Mouse (Mus musculus): ENCODE data around the gene Gm10337. TPM values are rescaled to one million over a fixed set of nuclear protein-coding genes. Genes with fewer than 3 reads are reported as not detected.

Gene Gm10337
- total and polyA plus RNA-seq, 3 experiments: not detected

DNA sequence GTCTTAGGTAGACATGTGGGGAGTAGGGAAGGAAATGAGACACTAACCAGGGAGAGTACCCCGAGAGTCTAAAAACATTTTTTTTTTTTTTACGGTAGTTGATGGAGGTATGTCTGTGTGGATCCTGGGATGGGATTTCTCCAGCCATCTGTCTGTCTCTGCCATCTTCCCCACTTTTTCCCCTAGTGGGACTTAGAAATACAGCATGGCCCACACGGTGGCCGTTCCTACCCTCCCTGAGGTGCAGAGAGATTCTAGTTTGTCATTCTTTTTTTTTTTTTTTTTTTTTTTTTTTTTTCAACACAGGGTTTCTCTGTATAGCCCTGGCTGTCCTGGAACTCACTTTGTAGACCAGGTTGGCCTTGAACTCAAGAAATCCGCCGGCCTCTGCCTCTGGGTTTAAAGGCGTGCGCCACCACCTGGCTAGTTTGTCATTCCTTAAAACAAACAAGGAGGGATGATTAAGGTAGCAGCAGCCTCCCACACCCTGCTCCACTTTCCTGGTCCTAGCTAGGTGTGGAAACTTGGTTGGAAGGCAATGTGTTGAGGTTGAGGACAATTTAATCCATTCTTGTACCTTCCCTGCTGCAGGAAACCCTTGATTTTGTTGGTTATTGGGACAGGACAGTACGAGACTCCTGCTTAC, 42.0 kb upstream of the Gm10337 start:
- Histone ChIP-seq H3K27ac (ENCODE audit: control insufficient read depth, low read depth, low read length) (peak overlapping the region; percentile 36; the same call in 1 of the 2 replicates), H3K27me3 (ENCODE audit: control insufficient read depth in 1 of 2, insufficient read depth in 2 of 2, low read length in 2 of 2) (no peaks in the 10 kb centered on the region), H3K4me3 (ENCODE audit: control insufficient read depth in 1 of 2, insufficient read depth in 1 of 2, low read depth in 2 of 2, low read length in 2 of 2) (no peak overlapping the region), H3K79me2 (ENCODE audit: control insufficient read depth, insufficient read depth, low read length, poor library complexity) (peaks cover 2% of the 10 kb centered on the region; the same call in 1 of the 2 replicates), H3K4me1 (ENCODE audit: control insufficient read depth in 1 of 2, insufficient read depth in 2 of 2, low read length in 2 of 2) (peaks cover 5 to 33% of the 10 kb centered on the region in 2 experiments), H3K36me3 (ENCODE audit: control insufficient read depth in 1 of 2, insufficient read depth in 2 of 2, low read length in 2 of 2) (peaks cover 0 to 26% of the 10 kb centered on the region in 2 experiments; a peak in 2 of 4 replicates), H3K9me3 (replicated peaks; ENCODE audit: insufficient read depth, low read length) (no peaks in the 10 kb centered on the region), H3K9ac (ENCODE audit: control insufficient read depth, low read depth, low read length, poor library complexity, severe bottlenecking) (peak overlapping the region; percentile 4; the same call in 1 of the 2 replicates)
- DNase-seq (ENCODE audit: low read depth, low spot score): no peak
- TF ChIP-seq ZNF384 (IDR thresholded peaks at IDR 0.05; ENCODE audit: low read depth, low read length) (peak; percentile 49), SIN3A (IDR thresholded peaks at IDR 0.05; ENCODE audit: low read length) (no peak)

DNA sequence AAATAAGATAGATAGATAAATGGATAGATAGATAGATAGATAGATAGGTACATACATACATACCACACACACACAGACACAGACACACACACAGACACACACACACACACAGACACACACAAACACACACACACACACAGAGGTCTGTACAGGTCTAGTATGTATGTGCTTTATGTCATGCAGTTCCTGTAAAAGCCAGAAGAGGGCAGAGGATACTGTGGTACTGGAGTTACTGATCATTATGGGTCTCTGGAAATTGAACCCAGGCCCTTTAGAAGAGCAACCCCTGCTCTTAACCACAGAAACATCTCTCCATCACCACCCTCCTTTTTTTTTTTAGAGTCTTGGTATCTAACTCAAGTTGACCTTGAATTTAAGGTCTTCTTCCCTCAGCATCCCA, 39.9 kb upstream of the Gm10337 start:
- peaks cover 0 to 13% of the 10 kb centered on the region in 2 experiments; a peak in 2 of 4 replicates for H3K36me3 ChIP-seq (ENCODE audit: control insufficient read depth in 1 of 2, insufficient read depth in 2 of 2, low read length in 2 of 2)

DNA sequence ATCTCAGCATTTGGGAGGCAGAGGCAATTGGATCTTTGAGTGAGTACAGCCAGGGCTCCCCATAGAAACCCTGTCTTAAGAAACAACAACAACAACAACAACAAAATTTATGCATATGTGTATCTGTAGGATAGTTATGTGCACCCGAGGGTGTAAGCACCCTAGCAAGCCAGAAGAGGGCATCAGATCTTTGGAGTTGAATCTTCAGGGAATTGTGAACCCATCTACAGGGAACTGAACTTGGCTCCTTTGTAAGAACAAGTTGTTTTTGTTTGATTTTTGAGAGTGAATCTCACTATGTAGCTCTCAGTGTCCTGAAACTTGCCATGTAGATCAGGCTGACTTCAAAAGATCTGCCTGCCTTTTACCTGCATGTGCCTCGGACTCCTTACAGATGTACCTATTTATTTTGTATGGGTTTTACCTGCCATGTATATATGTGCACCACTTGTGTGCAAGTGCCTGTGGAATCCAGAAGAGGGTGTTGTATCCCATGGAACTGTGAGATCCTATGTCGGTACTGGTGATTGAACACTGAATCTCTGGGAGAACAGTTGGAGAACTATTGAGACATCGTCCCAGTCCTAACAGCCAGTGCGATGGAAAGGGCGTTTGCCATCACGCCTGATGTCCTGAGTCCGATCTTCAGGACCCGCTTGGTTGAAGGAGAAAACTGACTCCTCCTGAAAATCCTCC, 34.7 kb upstream of the Gm10337 start:
- no peak overlapping the region for H3K4me3 ChIP-seq (ENCODE audit: control insufficient read depth in 1 of 2, insufficient read depth in 1 of 2, low read depth in 2 of 2, low read length in 2 of 2)
- H3K27me3 ChIP-seq (ENCODE audit: control insufficient read depth in 1 of 2, insufficient read depth in 2 of 2, low read length in 2 of 2): no peaks in the 10 kb centered on the region
- peaks cover 6 to 9% of the 10 kb centered on the region in 2 experiments; a peak in 2 of 4 replicates for H3K4me1 ChIP-seq (ENCODE audit: control insufficient read depth in 1 of 2, insufficient read depth in 2 of 2, low read length in 2 of 2)
- TF ChIP-seq CTCF (IDR thresholded peaks at IDR 0.05 in 2 of 3, conservative IDR thresholded peaks at IDR 0.05 in 1 of 3; ENCODE audit: control insufficient read depth in 1 of 3, insufficient read depth in 1 of 3, low read depth in 2 of 3, low read length in 3 of 3, poor library complexity in 1 of 3, severe bottlenecking in 1 of 3) (peak; percentile 25 to 33 (median 26); a peak in 1 of 6 replicates), ZC3H11A (IDR thresholded peaks at IDR 0.05; ENCODE audit: low read depth, low read length) (no peak)
- H3K79me2 ChIP-seq (ENCODE audit: control insufficient read depth, insufficient read depth, low read length, poor library complexity): peaks cover 27% of the 10 kb centered on the region
- DNase-seq (ENCODE audit: low read depth, low spot score): no peak
- H3K9me3 ChIP-seq (replicated peaks; ENCODE audit: insufficient read depth, low read length): no peaks in the 10 kb centered on the region
- no peak overlapping the region for H3K9ac ChIP-seq (ENCODE audit: control insufficient read depth, low read depth, low read length, poor library complexity, severe bottlenecking)
- H3K27ac ChIP-seq (ENCODE audit: control insufficient read depth, low read depth, low read length): no peak overlapping the region
- H3K36me3 ChIP-seq (ENCODE audit: control insufficient read depth in 1 of 2, insufficient read depth in 2 of 2, low read length in 2 of 2): peaks cover 13 to 23% of the 10 kb centered on the region in 2 experiments

More for the DNA sequence above, 39.9 kb upstream of the Gm10337 start:
- DNase-seq (ENCODE audit: low read depth, low spot score): peak; percentile 83
- Histone ChIP-seq H3K27me3 (ENCODE audit: control insufficient read depth in 1 of 2, insufficient read depth in 2 of 2, low read length in 2 of 2) (no peaks in the 10 kb centered on the region), H3K9me3 (replicated peaks; ENCODE audit: insufficient read depth, low read length) (no peaks in the 10 kb centered on the region), H3K27ac (ENCODE audit: control insufficient read depth, low read depth, low read length) (no peak overlapping the region), H3K9ac (ENCODE audit: control insufficient read depth, low read depth, low read length, poor library complexity, severe bottlenecking) (no peak overlapping the region), H3K4me3 (ENCODE audit: control insufficient read depth in 1 of 2, insufficient read depth in 1 of 2, low read depth in 2 of 2, low read length in 2 of 2) (no peak overlapping the region), H3K4me1 (ENCODE audit: control insufficient read depth in 1 of 2, insufficient read depth in 2 of 2, low read length in 2 of 2) (peaks cover 5 to 20% of the 10 kb centered on the region in 2 experiments), H3K79me2 (ENCODE audit: control insufficient read depth, insufficient read depth, low read length, poor library complexity) (peaks cover 2% of the 10 kb centered on the region; the same call in 1 of the 2 replicates)
- TF ChIP-seq RAD21 (IDR thresholded peaks at IDR 0.05; ENCODE audit: low read depth, low read length) (peak; percentile 69), SMC3 (IDR thresholded peaks at IDR 0.05; ENCODE audit: low read depth, low read length) (peak; percentile 82), CTCF (IDR thresholded peaks at IDR 0.05 in 2 of 3, conservative IDR thresholded peaks at IDR 0.05 in 1 of 3; ENCODE audit: control insufficient read depth in 1 of 3, insufficient read depth in 1 of 3, low read depth in 2 of 3, low read length in 3 of 3, poor library complexity in 1 of 3, severe bottlenecking in 1 of 3) (peak; percentile 10 to 71 (median 71); a peak in 4 of 6 replicates), EP300 (IDR thresholded peaks at IDR 0.05; ENCODE audit: low read depth in 1 of 2, low read length in 2 of 2) (no peak), ZC3H11A (IDR thresholded peaks at IDR 0.05; ENCODE audit: low read depth, low read length) (peak; percentile 73), GABPA (IDR thresholded peaks at IDR 0.05; ENCODE audit: low read depth, low read length) (no peak), GATA1 (IDR thresholded peaks at IDR 0.05; ENCODE audit: low read depth, low read length) (no peak), CHD1 (IDR thresholded peaks at IDR 0.05; ENCODE audit: low read depth, low read length) (no peak)

Measured in MEL (cell line).